Mouse (Mus musculus): ENCODE data around the gene Pxylp1.

DNA sequence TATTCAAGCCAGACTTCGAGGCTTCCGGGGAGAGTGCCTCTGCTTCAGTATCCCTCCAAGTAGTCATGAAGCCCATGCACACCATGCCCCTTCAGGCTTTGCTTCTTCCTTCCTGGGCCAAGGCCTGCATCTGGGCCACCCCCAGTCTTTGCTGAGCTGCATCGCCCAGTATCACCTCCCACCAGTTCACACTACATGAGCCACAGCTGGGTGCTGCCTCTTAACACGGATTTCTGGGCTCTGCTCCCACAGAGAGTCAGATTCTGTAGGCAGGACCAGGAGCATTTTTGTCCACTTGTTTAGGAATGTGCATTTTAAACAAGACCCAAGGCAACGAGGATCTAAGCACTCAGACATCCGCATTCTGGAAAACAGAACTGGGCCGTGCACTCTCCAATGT lies 40.8 kb downstream of the Pxylp1 start:
- no peak for TF ChIP-seq POLR2A (IDR thresholded peaks at IDR 0.05; ENCODE audit: low read depth, low read length)
- no peak for TF ChIP-seq CTCF (IDR thresholded peaks at IDR 0.05; ENCODE audit: extremely low read depth, insufficient read length, insufficient replicate concordance, low read depth, low read length)
